Mouse (Mus musculus) kidney, adult 2 months (tissue): ENCODE measurements around the gene Pvalb. TPM values are rescaled to one million over a fixed set of nuclear protein-coding genes. Genes with fewer than 3 reads are reported as not detected.

ENCODE experiments used
- DNase-seq: peaks from one replicate; pipeline ENCODE4 v3.0.0; 2021
- H3K27ac ChIP-seq: fragments of 200-500 bp; 2 replicates; pipeline ENCODE4 v1.5.1; 2012; ENCODE audit warnings: low read depth, low read length, control low read depth, inconsistent platforms; ENCODE audit not compliant: insufficient read depth
- H3K27me3 ChIP-seq: fragments of 200-500 bp; replicated peaks from 2 replicates; pipeline ENCODE4 v1.6.1; 2012; ENCODE audit warnings: mild to moderate bottlenecking, moderate library complexity, low read length, inconsistent platforms; ENCODE audit not compliant: control insufficient read depth, insufficient read depth
- H3K36me3 ChIP-seq: fragments of 200-500 bp; 2 replicates; pipeline ENCODE4 v1.6.1; 2012; ENCODE audit warnings: mild to moderate bottlenecking, moderate library complexity, low read length, inconsistent platforms; ENCODE audit not compliant: control insufficient read depth, insufficient read depth
- H3K4me1 ChIP-seq: fragments of 200-500 bp; 2 replicates; pipeline ENCODE4 v1.6.1; 2011; ENCODE audit warnings: low read length; ENCODE audit not compliant: control insufficient read depth, insufficient read depth
- H3K4me3 ChIP-seq: fragments of 200-500 bp; 2 replicates; pipeline ENCODE4 v1.5.1; 2011; ENCODE audit warnings: mild to moderate bottlenecking, low read depth, low read length, control low read depth; ENCODE audit not compliant: insufficient read depth
- CTCF ChIP-seq: fragments of 200-500 bp; conservative IDR thresholded peaks from 2 replicates; pipeline ENCODE4 v1.5.1; 2011; ENCODE audit warnings: low read depth, mild to moderate bottlenecking, control low read depth, low read length, moderate library complexity, mixed read lengths; ENCODE audit not compliant: insufficient read depth, insufficient read length
- POLR2A ChIP-seq: fragments of 200-500 bp; IDR thresholded peaks from one replicate; pipeline ENCODE4 v1.6.1; 2011; ENCODE audit warnings: low read depth, low read length, control low read depth
- WGBS: fragments of 180-500 bp; shearing (Covaris S2); methylation state at CpG from one replicate; pipeline ENCODE4 v1.1.7; 2018; 5-methylcytosine and 5-hydroxymethylcytosine counted together
- polyA plus RNA-seq: library from polyadenylated mRNA; depleted of rRNA; stranded (reverse); fragments of >200 nt; gene quantifications from 2 replicates; pipeline ENCODE4 v1.2.3, GENCODE M21; 2012

Gene Pvalb
- polyA plus RNA-seq, 1 experiment, result 53.3 TPM

GRCm38 (mm10) chr15:78215269-78215668 lies 9.1 kb upstream of the Pvalb start:
- 86% methylated on average over 9 of the region's 9 CpGs for WGBS
- H3K4me1 ChIP-seq, result no peaks in the 10 kb centered on the region
- no peaks in the 10 kb centered on the region for H3K36me3 ChIP-seq
- TF ChIP-seq CTCF (no peak), POLR2A (no peak)
- H3K27ac ChIP-seq, result no peak overlapping the region
- no peak overlapping the region for H3K4me3 ChIP-seq
- H3K27me3 ChIP-seq, result no peaks in the 10 kb centered on the region
- DNase-seq, result no peak

GRCm38 (mm10) chr15:78211367-78211766 lies 5.2 kb upstream of the Pvalb start:
- WGBS, result 73% methylated on average over 8 of the region's 8 CpGs
- H3K36me3 ChIP-seq, result no peaks in the 10 kb centered on the region
- no peak overlapping the region for H3K27ac ChIP-seq
- no peaks in the 10 kb centered on the region for H3K27me3 ChIP-seq
- H3K4me1 ChIP-seq, result no peaks in the 10 kb centered on the region
- DNase-seq, result no peak
- no peak overlapping the region for H3K4me3 ChIP-seq
- TF ChIP-seq POLR2A (no peak), CTCF (no peak)

- Histone ChIP-seq H3K27me3 (no peaks in the 10 kb centered on the region), H3K36me3 (no peaks in the 10 kb centered on the region), H3K27ac (no peak overlapping the region), H3K4me1 (no peaks in the 10 kb centered on the region), H3K4me3 (no peak overlapping the region)
- WGBS, result 79% methylated on average over 4 of the region's 4 CpGs
- TF ChIP-seq POLR2A (no peak), CTCF (no peak)
- no peak for DNase-seq
Observed at GRCm38 (mm10) chr15:78210203-78210602, 4.0 kb upstream of the Pvalb start.

- H3K27me3 ChIP-seq, result no peaks in the 10 kb centered on the region
- no peaks in the 10 kb centered on the region for H3K36me3 ChIP-seq
- 38% methylated on average over 3 of the region's 3 CpGs for WGBS
- no peaks in the 10 kb centered on the region for H3K4me1 ChIP-seq
- peak; percentile 7 for DNase-seq
- TF ChIP-seq CTCF (peak; percentile 33), POLR2A (no peak)
- no peak overlapping the region for H3K4me3 ChIP-seq
- H3K27ac ChIP-seq, result no peak overlapping the region
Observed at GRCm38 (mm10) chr15:78205192-78205591, 1.0 kb downstream of the Pvalb start.

GRCm38 (mm10) chr15:78204053-78204847 lies 1.9 kb downstream of the Pvalb start:
- TF ChIP-seq CTCF (no peak), POLR2A (no peak)
- DNase-seq, result peak; percentile 7
- Histone ChIP-seq H3K27ac (no peak overlapping the region), H3K36me3 (no peaks in the 10 kb centered on the region), H3K4me3 (no peak overlapping the region), H3K4me1 (no peaks in the 10 kb centered on the region), H3K27me3 (no peaks in the 10 kb centered on the region)
- WGBS, result 3% methylated on average over 41 of the region's 41 CpGs

- WGBS, result 66% methylated on average over 28 of the region's 28 CpGs
- H3K27me3 ChIP-seq, result no peaks in the 10 kb centered on the region
- H3K4me3 ChIP-seq, result no peak overlapping the region
- no peaks in the 10 kb centered on the region for H3K4me1 ChIP-seq
- no peak for DNase-seq
- H3K27ac ChIP-seq, result no peak overlapping the region
- no peak for TF ChIP-seq POLR2A
- no peak for TF ChIP-seq CTCF
- no peaks in the 10 kb centered on the region for H3K36me3 ChIP-seq
Observed at GRCm38 (mm10) chr15:78195096-78195880, 10.9 kb downstream of the Pvalb start.

- no peaks in the 10 kb centered on the region for H3K36me3 ChIP-seq
- no peak for TF ChIP-seq CTCF
- TF ChIP-seq POLR2A, result no peak
- no peak overlapping the region for H3K4me3 ChIP-seq
- no peaks in the 10 kb centered on the region for H3K4me1 ChIP-seq
- H3K27ac ChIP-seq, result no peak overlapping the region
- H3K27me3 ChIP-seq, result no peaks in the 10 kb centered on the region
- no peak for DNase-seq
- WGBS, result 63% methylated on average over 3 of the region's 3 CpGs
Observed at GRCm38 (mm10) chr15:78194320-78194719, 11.9 kb downstream of the Pvalb start.
